Mouse (Mus musculus) monocyte, adult 5-6 weeks (primary cell): ENCODE measurements around the gene Rbm20. TPM values are rescaled to one million over a fixed set of nuclear protein-coding genes. Genes with fewer than 3 reads are reported as not detected.

Experiments used
- ATAC-seq: fragments of 153-309, 156-312 bp; replicated peaks from 2 replicates; pipeline ENCODE4 v1.8.0; 2017; ENCODE audit warnings: mild to moderate bottlenecking; ENCODE audit not compliant: low TSS enrichment, insufficient number of reproducible peaks, severe bottlenecking, poor library complexity, low FRiP score
- total RNA-seq: library from RNA; stranded (forward); fragments of 200-1000, 200-491, 200-594 nt; gene quantifications from 3 replicates; pipeline ENCODE4 v1.2.3, GENCODE M21; 2017

The Rbm20 gene
- total RNA-seq, 1 experiment from 2014 or later, result not detected

DNA sequence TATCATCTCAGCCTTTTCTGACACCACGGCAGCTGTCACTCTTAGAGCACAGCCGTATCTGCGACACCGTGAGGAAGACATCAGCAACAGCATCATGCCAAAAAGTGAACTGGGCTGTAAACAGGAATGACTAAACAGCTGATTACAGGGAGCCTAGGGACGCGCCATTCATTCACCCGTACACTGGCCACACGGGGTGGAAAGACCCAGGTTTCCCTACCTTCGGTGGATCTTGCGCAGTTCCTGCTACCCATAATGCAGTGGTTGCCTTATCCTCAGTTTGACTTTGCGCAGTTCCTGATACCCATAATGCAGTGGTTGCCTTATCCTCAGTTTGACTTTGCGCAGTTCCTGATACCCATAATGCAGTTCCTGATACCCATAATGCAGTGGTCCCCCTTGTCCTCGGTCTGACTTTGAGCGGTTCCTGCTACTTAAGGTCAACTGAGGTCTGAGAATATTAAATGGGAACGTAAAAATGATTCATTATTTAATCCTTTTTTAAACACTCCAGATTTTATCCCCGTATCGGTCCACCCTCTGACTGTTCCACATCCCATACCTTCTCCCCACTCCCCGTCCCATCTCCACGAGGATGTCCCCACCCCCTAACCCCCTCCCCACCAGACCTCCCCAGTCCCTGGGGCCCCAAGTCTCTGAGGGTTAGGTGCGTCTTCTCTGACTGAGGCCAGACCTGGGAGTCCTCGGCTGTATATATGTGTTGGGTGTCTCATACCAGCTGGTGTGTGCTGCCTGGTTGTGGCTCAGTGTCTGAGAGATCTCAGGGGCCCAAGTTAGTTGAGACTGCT is 148.0 kb downstream of the Rbm20 start:
- ATAC-seq, result peak; percentile 89

DNA sequence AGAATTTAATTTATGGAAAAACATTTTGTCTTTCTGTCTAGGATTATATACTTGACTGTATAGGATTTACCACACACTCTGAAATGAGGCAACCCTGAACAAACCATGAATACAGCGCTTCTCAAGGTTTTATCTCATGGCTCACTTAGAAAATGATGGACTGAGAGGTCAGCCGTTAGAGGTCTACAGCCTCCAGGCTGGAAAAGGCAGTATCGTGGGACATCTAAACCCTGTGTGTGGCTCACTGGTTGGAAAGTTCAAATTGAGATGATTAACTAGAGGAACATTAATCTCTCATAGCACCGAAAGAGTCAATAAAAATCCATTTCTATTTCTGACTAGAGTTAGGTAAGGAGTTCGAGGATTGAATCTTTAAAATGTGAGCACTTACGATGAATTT is 152.9 kb downstream of the Rbm20 start:
- ATAC-seq, result no peak

DNA sequence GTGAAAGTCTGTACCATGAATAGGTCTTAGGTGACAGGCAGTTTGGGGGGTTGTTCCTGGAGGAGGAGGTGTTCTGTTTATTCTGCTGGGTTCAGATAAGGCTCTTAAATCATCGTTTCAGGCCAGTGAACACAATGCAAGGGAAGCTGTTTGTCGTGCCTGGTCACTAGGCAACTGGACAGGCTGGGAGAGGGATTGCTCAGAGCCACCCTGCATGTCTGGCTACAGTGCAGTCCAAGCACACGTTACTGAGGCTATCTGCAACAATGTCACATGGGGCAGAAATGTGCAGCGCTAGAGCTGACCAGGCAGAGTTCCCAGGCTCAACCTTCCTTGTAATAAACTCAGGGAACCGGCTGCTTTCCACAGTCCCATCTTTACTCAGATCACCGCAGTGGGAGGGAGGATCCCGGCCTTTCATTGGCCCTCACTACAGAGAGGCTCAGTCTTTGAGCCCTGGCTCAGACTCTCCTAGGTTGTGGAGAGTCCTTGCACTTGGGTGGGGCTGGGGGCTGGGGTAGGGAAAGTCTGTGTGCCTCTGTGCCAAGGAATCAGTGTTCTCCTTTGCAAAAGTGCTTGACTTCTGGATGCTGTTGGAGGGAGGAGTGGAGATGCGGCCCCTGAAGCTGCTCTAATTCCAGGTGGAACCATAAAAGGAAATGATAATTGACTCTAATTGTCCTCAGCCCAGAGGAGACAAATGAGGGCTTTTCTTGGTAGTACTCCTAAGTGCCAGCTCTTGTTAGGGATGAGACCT is 153.5 kb downstream of the Rbm20 start:
- ATAC-seq, result no peak

DNA sequence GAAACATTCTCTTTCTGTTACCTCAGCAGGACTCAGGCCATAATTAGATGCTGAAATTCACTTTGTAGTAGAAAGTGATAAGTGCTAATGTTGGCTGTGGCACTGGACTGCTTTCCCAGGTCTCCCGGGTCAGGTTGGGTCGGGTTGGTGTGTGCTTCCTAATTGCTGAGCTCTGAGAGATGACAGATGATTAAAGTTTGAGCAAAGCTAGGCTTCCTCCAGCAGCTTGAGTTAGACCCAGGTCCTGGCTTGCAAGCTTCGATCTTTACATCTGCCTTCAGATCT is 154.0 kb downstream of the Rbm20 start:
- no peak for ATAC-seq

DNA sequence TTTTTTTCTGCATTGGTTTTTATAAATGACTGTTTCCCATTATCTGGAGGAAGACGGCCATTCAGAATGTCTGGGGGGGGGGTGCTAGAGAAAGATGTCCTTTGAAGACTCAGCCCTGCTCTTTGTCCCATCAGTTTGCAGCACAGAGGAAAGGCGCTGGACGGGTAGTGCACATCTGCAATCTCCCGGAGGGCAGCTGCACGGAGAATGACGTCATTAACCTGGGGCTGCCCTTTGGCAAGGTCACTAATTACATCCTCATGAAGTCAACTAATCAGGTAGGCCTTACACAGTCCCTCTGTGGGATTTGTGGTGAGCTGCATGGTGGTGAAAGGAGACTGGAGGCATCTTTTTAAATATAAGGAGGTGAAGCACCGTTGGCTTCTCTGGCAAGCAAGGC is 155.4 kb downstream of the Rbm20 start:
- no peak for ATAC-seq

DNA sequence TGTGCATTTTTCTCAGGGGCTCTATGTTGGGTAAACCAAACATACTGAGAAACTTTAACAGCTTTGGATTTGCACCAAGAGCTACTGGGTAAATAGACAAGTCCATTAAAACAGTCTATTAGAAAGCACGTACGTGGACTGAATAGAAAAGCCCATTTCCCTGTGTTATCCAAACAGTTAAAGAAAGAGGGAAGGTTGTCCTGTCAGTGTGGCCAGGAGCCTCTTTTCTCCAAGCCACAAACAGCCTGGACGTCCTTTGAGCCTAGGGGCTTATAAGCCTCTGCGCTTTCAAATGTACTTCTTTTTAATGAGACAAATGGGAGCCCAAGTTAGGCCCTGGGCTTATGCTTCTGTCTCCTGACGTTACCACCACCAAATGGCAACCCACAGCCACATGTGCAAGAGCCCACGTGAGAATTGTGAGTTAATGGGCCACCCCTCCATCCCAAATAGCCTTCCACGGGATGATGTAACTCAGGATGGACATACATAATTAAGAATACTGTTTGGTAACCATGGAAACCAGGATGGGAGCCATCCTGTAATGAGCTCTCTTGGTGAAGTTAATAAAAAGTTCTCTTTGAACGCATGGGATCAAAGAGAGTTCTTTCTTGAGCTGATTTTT is 156.8 kb downstream of the Rbm20 start:
- ATAC-seq, result no peak

DNA sequence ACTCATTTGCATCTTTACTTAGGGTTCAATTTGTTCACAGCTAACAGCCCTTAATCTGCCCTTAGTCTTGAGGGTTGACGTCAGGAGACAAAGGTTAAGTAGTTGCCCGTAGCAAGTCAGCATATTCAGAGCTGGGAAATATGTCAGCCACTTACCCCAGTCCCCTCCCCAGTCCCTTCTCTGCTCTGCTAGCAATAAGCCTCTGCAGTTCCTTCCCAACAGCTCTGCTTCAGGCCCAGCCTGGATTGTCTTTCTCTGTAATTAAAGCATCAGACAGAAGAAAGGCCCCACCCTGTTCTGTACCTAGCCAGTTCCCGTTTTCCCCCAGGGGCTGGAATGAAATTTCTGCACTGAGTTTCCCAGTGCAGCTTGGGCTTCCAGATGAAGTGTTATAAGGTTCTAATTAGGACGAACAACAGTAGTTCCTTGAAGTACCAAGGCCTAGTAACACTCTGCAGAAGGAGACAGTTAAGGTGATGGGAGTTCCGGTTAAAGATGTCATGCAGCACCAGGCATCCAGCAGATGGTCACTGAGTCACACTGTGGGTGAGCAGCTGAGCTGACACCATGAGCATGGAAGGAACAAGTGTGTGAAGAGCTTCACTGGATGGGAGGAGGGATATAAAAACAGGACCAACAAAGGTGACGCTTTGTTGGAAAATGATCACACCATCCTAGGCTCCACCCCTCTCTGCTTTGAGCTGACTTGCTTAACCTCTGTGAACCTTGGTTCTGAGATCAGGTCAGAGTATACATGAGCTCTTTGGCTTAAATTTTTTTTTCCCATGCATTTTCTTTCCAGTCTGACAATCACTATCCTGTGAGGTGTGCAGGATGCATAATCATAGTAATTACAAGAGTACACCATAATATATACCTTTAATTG is 159.7 kb downstream of the Rbm20 start:
- no peak for ATAC-seq

DNA sequence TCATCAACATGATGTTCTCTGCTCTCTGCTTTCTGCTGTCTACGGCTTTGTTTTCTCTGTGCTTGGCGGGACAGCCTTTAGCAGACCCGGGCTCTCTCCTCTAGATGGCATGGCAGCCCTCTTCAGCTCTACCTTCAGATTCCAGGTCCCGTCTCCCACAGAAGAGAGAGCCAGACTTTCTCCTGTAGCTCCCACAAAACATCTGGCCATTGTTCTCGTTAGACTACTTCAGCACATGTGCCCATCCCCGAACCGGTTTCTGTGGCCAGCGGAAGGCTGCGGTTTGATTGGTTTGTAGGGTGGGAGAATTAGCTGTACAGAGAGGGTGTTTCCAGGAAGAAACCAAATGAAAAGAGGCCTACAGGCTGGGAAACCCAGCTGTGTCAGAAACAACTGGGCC is 161.7 kb downstream of the Rbm20 start:
- no peak for ATAC-seq

DNA sequence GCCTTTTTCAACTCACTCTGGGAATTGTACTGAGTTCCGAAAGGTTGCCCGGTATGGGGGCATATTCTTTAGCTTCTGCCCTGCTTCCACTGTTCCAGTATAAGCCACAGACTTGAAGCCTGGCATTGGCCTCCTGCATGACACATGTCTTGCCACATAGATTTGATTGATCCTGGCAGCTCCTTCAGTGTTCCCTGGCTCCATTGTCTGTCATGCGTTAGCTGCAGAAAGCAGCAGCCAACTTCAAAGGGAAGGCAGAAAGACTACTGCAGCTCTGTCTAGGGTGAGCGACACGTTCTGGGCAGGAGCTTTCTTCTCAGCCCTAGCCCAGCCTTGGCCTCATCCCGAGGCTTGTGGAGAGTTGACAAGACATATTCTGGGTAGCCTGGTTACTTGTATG is 162.7 kb downstream of the Rbm20 start:
- no peak for ATAC-seq

DNA sequence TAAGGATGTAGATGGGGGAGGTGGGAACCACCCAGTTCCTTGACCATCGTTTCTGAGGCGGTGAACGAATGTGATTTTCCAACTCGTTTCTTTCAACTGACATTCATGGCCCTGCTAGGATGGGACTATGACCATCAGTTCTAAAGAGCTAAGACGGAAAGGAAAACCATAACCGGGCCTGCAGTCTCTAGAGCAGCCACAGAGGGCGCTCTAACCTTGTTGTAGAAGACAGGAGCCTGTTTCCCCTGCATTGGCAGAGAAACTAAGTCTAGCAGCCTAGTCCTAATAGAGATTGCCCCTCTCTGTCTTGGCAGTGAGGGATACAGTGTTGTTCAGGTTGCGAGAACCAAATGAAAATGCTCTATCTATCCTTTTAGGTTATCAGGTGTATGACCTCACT is 164.8 kb downstream of the Rbm20 start:
- ATAC-seq, result peak; percentile 75

DNA sequence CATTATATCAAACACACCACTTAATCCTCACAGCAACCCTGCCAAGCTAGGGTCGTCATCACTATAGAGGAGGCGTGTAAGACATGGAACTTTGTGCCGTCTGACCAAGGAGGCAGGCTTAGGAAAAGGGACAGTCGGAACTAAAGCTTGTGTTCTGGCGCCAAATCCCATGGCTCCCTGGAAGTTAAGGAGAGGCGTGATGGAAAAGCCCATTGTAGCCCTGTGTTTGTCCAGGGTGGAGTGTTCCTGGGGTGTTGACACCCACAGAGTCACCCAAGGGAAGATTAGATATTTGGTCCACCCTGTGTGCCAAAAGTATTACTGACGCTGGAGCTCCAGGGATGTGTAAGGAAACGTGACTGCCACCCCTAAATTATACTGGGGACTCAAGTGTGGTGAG is 166.9 kb downstream of the Rbm20 start:
- no peak for ATAC-seq

DNA sequence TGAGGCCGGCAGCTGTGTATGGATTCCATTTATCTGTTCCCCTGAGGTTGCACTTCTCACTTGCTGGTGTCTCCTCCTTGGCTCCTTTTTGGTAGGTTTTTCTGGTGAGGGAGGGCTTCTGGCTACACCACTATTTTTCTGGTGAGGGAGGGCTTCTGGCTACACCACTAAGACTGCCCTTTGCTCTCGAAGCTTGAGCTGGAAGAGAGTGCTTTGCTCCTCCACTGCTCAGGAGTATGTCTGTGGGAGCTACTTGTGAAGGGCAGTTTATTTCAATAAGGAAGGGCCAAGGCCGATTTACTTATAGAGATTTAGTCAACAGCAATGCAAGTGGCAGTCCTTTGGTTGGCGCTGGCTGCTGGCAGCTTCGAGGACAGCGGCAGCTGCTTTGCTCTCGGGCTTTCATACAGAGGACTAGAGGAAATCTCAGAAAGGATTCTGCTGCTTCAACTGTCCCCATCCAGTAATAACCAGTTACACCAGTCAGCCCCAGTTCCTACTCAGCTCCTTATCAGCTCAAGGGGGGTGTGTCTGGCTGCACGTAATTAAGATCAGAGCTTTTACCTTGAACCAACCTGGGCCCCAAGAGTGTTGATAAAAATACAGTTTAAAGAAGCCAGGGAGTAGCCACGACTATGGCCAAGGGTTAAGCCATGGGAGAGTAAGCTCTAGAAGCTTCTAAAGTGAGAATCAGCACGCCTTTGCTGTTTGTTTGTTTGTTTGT is 171.3 kb downstream of the Rbm20 start:
- ATAC-seq, result no peak

DNA sequence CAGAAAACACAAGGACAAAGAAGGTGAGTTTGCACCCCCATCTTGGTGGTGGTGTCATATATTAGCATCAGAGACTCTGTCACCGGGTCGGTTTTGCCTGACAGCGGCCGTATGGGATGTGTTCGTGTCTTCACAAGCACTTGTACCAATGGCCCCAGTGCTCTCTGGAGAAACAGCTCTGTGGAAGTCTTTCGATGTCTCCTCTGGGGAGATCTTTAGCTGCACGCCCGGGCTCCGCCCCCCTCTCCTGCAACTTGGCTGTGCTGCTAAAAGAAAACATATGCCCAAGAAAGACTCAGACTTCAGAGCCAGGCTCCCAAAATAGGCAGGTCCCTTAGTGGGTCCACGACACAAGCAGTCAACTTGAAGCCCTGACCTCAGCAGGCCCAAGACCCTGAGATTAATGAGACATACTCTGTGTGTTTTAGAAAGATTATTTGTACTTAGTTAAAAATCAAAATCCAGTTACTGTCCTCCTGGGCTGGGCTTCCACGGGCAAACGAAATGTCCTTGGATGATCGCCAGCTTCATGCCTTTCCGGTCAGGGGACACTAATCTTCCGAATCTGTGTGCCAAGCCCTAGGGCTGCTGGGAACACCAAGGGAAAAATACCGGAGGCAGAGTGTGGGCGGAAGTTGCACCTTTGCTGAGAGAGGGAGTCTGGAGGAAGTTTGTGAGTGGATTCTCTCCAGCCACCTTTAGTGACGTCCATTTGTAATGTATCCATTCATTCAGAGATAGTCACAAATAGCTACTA is 173.2 kb downstream of the Rbm20 start:
- ATAC-seq, result no peak

DNA sequence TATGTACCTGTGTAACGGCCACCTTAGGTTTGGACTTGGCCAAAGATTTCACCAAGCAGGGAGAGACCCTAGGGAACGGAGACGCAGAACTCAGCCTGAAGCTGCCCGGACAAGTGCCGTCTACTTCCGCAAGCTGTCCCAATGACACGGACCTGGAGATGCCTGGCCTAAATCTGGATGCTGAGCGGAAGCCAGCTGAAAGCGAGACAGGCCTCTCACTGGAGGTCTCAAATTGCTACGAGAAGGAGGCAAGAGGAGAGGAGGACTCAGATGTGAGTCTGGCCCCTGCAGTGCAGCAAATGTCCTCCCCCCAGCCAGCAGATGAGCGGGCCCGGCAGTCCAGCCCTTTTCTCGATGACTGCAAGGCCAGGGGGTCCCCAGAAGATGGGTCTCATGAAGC is 174.2 kb downstream of the Rbm20 start:
- ATAC-seq, result no peak

DNA sequence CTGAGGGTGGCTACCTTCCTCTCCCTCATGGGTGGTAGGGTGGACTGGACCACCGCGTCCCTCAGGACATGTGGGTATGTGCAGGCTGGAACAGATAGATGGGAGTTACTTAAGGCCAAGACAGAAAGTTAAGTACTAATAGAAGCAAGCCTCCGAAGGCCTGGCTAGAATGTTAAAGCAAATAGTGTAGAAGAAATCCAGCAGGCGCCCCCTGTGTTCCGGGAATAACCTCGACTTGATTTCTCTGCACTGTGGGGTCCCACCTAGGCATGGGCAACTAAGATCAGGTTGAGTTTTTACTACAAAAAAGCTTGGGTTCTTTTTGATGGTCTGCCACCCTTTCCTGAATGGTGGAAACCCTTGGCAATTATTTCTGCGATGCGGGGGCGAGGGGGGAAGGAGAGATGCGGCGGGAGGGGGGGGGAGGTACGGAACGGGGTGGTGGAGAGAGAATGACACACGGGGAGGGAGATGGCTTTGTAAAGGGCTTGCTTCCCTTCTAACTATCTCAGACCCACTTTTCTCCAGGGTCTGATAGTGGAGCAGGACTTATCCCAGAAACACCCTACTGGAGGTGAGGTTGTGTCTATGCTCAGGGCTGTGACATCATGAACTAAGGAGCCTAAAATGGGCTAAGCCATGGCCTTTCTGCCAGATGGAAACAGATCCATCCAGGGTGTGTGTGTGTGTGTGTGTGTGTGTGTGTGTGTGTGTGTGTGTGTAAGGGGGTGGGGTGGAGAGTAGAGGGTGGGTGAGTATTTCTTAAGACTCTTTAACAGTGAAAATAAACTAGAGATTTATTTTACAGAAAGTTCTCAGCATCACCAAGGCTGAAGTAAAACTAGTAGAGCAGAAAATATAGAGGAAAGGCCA is 175.0 kb downstream of the Rbm20 start:
- ATAC-seq, result no peak

DNA sequence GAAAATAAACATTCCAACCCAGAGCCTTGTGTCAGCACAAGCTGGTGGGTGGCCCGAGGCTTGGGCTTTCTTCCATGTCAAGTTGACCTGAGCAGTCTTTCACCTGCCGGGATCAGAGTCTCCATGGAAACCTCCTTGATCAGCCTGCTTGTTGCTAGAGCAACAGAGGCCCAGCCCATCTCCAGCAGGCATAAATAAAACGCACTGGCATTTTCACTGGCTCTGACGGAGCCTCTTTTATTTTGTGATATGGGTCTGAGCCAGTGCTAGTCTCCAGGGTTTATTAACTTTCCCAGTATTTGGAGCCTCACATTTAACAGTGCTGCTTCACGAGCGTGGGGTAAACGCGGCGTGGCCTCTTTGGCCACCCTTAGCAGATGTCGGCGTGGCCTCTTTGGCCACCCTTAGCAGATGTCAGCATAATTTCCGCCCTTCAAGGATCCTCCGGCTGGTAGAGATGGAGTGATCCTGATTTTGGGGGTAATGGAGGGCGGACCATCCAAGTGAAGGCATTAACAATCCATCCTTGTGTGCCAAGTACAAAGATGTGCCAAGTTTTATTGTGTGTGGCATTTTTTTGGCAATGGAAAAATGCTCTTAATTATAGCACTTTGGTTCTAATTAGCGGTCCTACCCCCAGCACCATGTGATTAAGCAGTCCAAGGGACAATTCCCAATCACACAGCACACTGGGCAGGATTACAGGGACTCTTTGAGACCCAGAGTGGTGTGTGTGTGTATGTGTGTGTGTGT is 175.8 kb downstream of the Rbm20 start:
- ATAC-seq, result no peak
